Mouse (Mus musculus) liver, adult (tissue): ENCODE results near the gene Olfr1395.

ENCODE experiments used
- GATA4 ChIP-seq: IDR thresholded peaks from 2 replicates; pipeline ENCODE4 v1.6.1; 2014; ENCODE audit warnings: mild to moderate bottlenecking, low read length; ENCODE audit not compliant: insufficient replicate concordance

Olfr1395 gene

DNA sequence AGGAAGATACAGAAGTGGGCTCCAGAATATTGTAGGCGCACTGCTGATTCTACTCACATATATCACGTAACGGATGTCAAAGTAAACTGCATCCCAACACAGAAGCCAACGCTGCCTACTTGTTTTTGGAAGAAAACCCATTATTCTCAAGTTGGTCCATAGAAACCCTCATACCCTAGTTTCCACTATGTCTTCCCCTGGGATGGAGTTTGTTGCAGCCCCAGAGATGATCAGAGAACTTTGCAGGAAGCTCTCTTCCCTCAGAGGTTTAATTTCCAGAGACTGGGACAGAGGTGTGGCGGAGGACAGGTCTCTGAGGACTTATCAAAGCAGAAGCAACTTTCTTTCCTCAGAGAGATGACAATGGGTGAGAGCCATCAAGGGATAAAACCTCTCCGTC lies at the start of gene Olfr1395:
Gene Olfr1395, plus strand, starts transcription at position 301 of the 400 bp plus-strand sequence.
- no peak for TF ChIP-seq GATA4

DNA sequence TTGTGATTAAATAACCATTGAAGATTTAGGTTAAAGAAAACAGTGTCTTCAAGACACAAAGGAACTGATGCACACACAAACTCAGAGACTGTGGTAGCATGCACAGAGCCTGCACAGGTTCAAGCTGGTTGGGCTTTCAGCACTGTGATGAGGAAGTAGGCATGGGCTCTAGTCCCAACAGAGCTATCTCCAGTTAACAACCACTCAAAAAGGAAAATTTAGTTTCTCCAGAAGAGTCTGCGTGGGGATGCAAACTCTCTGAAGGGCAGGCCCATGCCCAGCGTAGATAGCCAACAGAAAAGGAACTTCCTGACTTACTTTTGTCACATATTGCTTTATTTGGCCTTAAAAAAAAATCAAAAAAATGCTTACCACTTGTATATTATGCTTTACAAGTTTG lies 49.3 kb upstream of the Olfr1395 start:
- TF ChIP-seq GATA4, result no peak

DNA sequence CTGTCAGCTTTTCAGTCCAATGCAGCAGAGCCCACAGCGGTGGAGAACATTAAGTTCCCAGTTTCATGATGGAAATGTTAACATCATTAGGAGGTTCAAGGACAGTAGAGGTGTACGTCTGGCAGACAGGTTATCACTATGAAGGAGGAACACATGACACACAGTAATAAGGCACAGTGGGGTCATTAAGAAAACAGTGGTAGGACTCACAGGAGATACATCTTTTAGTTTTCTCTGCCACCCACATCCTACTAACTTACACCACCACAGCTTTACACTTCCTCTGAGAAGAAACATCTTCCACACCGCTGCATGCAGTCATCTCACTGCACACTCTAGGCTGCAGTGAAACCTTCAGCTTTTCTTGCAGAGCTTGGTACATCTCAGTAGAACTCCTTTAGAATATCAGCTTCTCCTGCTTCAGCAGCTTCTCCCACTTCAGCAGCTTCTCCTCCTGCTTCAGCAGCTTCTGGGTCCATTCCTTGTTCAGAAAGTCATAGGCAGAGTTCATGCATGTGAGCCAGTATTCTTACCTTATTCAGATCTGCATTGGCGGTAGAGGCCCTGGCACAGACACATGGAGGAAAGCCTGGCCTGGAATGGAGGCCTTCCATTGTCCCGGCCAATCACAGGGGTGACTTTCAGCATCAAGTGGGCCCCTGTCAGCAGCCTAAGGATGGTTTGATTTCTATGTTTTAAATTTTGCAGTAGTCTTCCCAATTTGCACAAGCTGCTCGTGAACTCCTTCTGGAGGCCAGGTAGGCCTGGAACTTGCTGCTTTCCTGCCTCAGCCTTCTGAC lies 48.0 kb upstream of the Olfr1395 start:
- no peak for TF ChIP-seq GATA4

DNA sequence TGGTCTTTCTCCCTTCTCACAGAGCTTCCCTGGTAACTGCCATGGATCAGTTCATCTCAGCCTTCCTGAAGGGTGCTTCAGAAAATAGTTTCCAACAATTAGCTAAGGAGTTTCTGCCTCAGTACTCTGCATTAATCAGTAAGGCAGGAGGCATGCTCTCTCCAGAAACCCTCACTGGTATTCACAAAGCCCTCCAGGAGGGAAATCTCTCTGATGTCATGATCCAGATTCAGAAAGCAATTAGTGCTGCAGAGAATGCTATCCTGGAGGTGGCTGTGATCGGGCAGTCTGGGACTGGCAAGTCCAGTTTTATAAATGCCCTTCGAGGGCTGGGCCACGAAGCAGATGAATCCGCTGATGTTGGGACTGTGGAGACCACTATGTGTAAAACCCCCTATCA lies 46.7 kb upstream of the Olfr1395 start:
- no peak for TF ChIP-seq GATA4

- no peak for TF ChIP-seq GATA4
Measured at GRCm38 (mm10) chr11:49100409-49100808, 41.7 kb upstream of the Olfr1395 start.

- TF ChIP-seq GATA4, result no peak
Measured at GRCm38 (mm10) chr11:49101500-49101899, 40.6 kb upstream of the Olfr1395 start.

GRCm38 (mm10) chr11:49103047-49103693 lies 38.9 kb upstream of the Olfr1395 start:
- no peak for TF ChIP-seq GATA4

DNA sequence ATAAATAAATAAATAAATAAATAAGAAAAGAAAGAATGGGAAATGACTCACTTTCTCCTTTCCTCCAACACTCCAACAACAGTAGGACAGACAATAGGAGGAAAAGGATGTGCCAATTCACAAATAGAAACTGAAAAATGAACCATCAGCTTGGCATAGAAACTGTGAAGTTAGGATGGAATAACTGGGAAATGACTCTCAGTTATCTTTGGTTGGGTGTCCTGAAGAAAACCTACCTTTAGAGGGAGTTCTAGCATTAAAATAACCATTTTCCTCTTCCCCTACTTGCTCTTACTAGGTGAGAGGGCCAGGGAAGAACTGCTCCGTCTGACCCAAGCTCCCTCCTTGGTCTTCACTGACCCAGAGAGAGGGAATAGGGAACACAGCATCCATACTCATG lies 36.3 kb upstream of the Olfr1395 start:
- TF ChIP-seq GATA4, result peak; percentile 38; the same call in 1 of the 2 replicates

- TF ChIP-seq GATA4, result no peak
Measured at GRCm38 (mm10) chr11:49107650-49108537, 34.2 kb upstream of the Olfr1395 start.

GRCm38 (mm10) chr11:49108833-49109232 lies 33.2 kb upstream of the Olfr1395 start:
- no peak for TF ChIP-seq GATA4

- no peak for TF ChIP-seq GATA4
Measured at GRCm38 (mm10) chr11:49111000-49111399, 31.1 kb upstream of the Olfr1395 start.

- TF ChIP-seq GATA4, result no peak
Measured at GRCm38 (mm10) chr11:49112624-49113219, 29.4 kb upstream of the Olfr1395 start.

DNA sequence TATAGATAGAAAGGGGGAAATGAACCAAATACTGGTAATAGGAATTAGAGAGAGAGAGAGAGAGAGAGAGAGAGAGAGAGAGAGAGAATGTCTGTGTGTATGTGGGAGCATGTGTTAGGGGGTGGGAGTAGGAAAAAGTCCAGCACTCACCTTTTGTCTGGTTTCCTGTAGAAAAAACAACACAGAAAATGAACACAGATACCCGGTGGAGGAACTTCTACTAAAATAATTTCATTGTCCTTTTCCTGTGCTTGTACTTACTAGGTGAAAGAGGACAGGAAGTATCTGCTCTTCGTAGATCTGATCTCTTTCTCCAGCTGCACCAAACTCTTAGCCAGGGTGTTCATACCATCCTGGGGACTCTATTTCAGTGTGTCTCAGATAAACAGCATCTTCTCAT lies 27.9 kb upstream of the Olfr1395 start:
- no peak for TF ChIP-seq GATA4

DNA sequence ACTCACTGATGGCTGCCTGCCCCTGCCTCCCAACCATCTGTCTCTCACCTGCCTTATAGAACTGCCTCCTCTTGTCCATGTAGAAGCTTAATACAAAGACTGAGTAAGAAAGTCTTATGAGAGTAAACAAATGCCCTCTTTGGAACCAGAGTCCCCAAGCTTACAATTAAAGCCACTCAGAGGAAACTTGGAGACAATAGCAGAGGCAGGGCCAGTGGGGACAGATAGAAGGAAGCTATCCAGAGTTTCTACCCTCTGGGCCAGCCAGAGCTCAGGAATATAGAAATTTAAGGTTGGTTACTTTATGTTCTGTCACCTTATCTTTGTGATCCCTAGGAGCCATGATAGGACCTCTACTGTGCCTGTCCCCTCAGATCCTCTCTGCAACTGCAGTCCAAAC lies 27.3 kb upstream of the Olfr1395 start, which contains the start of gene Olfr1396:
Gene Olfr1396, minus strand, starts transcription at position 101 of the 400 bp plus-strand sequence.
- no peak for TF ChIP-seq GATA4

DNA sequence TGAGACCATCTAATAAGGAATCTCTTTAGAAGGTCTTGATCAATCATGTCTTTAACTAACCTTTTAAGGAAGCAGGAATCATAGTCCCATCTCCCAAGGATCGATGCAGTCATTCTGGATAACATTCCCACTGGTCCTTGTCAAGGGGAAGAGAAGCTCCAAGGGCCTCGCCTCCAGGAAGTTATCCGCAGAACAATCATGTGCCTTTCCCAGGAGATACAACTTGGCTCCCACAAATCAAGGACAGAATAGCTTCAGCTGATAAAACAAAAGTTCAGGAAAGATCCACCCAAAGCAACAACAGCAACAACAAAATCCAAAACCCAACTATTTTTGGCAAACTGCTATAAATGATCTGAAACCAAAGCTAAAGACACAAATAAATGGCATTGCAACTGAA lies 22.4 kb upstream of the Olfr1395 start:
- no peak; the same call in 1 of the 2 replicates for TF ChIP-seq GATA4
